Mouse (Mus musculus) forebrain, postnatal 0 days (tissue): ENCODE data around the gene Fkbp11. TPM values are rescaled to one million over a fixed set of nuclear protein-coding genes. Genes with fewer than 3 reads are reported as not detected.

Experiments used
- ATAC-seq: fragments of 200-750 bp; cut with Nextera tagmentation; 2 replicates; pipeline ENCODE4 v1.8.0; 2017; ENCODE audit warnings: mild to moderate bottlenecking, moderate library complexity
- DNase-seq: peaks from one replicate; pipeline ENCODE4 v3.0.0-alpha.2; 2015
- H3K27ac ChIP-seq: fragments of 300-500 bp; sonication (generic); 2 replicates; pipeline ENCODE4 v1.5.1; 2014; ENCODE audit warnings: low read depth, mild to moderate bottlenecking, antibody characterized with exemption, low read length, moderate library complexity, mixed read lengths
- H3K27me3 ChIP-seq: fragments of 300-500 bp; sonication (generic); 2 replicates; pipeline ENCODE4 v1.6.1; 2014; ENCODE audit warnings: mild to moderate bottlenecking, low read length, mixed read lengths; ENCODE audit not compliant: insufficient read depth
- H3K36me3 ChIP-seq: fragments of 300-500 bp; sonication (generic); 2 replicates; pipeline ENCODE4 v1.6.1; 2014; ENCODE audit warnings: mild to moderate bottlenecking, moderate library complexity; ENCODE audit not compliant: insufficient read depth
- H3K4me1 ChIP-seq: fragments of 300-500 bp; sonication (generic); 2 replicates; pipeline ENCODE4 v1.6.1; 2014; ENCODE audit warnings: antibody characterized with exemption; ENCODE audit not compliant: insufficient read depth
- H3K4me2 ChIP-seq: fragments of 300-500 bp; sonication (generic); 2 replicates; pipeline ENCODE4 v1.6.1; 2014; ENCODE audit warnings: low read depth, mild to moderate bottlenecking, moderate library complexity
- H3K4me3 ChIP-seq: fragments of 300-500 bp; sonication (generic); 2 replicates; pipeline ENCODE4 v1.5.1; 2014; ENCODE audit warnings: low read depth, low read length, mixed read lengths
- H3K9ac ChIP-seq: fragments of 300-500 bp; sonication (generic); 2 replicates; pipeline ENCODE4 v1.6.1; 2014; ENCODE audit warnings: mild to moderate bottlenecking
- H3K9me3 ChIP-seq: fragments of 300-500 bp; sonication (generic); 2 replicates; pipeline ENCODE4 v1.6.1; 2016; ENCODE audit warnings: low read length
- CTCF ChIP-seq: sonication (generic); IDR thresholded peaks from 2 replicates; pipeline ENCODE4 v1.5.1; 2016; ENCODE audit warnings: antibody characterized with exemption, control low read depth, low read depth
- WGBS: fragments of 180-500 bp; shearing (Covaris S2); extraction: QIAGEN DNeasy Blood & Tissue Kit; methylation state at CpG from one replicate; pipeline ENCODE4 v1.1.7; 2014; 5-methylcytosine and 5-hydroxymethylcytosine counted together
- polyA plus RNA-seq: library from polyadenylated mRNA; unstranded; fragments of >200 nt; fragmentation: Nextera tagmentation; extraction: Ambion mirVana; gene quantifications from 2 replicates; pipeline ENCODE4 v1.2.1, GENCODE M21; 2015
- total RNA-seq: library from RNA; depleted of rRNA; stranded (reverse); fragments of >200 nt; gene quantifications from 2 replicates; pipeline ENCODE4 v1.2.3, GENCODE M21; 2014

Fkbp11 gene
- total and polyA plus RNA-seq, 2 experiments from 2014 or later, result 0.90 to 5.2 TPM

DNA sequence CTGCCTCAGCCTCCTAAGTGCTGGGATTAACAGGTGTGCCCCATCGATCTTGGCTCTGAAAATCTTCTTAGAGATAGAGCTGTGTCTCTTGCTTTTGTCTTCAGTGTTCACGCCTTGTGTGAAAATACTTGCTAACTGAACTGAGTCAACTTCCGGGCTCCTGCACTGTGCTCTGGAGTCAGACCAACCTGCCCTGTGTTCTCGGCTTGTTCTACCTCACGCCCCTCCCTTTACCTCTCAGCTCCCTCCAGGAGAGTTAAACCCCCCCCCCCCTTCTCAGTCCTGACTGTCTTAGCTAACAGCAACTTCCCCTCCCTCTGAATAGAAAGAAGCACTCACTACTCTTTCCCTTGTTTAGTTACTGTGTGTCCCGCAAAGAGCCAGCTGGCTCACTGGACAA, 2.8 kb upstream of the Fkbp11 start:
- ATAC-seq, result no peak

DNA sequence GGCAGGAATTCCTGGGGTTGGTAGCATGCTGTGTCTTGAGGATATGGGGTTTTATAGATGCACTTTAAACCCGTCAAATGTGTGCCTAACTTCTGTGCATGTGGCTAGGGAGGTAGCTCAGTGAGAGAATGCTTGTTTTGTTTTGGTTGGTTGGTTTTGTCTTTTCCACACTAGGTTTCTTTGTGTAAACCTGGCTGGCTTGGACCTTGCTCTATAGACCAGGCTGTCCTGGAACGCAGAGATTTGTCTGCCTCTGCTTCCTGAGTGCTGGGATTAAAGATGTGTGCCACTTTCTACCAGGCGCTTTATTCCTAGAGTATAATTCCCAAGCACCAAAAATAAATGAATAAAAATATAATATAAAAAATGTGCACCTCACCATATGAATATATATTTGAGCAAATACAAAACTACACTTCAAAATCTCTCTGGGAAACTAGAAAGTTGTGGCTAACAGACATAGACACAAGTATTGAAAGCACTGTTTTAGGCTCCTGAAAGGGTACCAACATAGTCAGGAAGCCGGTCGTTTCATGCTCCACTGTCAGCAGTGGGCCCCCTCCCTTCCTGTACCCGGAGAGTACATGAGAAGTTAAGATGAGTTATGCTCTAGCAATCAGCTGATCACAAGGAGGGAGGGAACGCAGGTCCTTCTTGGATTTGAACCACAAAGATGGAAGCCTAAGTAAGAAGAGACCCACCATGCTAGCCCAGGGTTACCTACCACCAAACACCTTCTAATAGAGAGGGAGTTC, 2.0 kb upstream of the Fkbp11 start:
- 70% methylated on average over 7 of the region's 7 CpGs for WGBS
- ATAC-seq, result no peak

More for the DNA sequence above, 2.8 kb upstream of the Fkbp11 start:
- no peak overlapping the region for H3K9ac ChIP-seq
- 0 out of 2 replicates have a peak, but pooled peaks cover 9% of the 10 kb centered on the region for H3K4me1 ChIP-seq
- no peak for DNase-seq
- no peaks in the 10 kb centered on the region for H3K9me3 ChIP-seq
- no peak overlapping the region for H3K4me3 ChIP-seq
- TF ChIP-seq CTCF, result no peak
- WGBS, result 77% methylated on average over 6 of the region's 6 CpGs
- no peak overlapping the region for H3K4me2 ChIP-seq
- no peak overlapping the region for H3K27ac ChIP-seq
- H3K27me3 ChIP-seq, result 0 out of 2 replicates have a peak, but pooled peaks cover 10% of the 10 kb centered on the region
- peaks cover 6% of the 10 kb centered on the region for H3K36me3 ChIP-seq

DNA sequence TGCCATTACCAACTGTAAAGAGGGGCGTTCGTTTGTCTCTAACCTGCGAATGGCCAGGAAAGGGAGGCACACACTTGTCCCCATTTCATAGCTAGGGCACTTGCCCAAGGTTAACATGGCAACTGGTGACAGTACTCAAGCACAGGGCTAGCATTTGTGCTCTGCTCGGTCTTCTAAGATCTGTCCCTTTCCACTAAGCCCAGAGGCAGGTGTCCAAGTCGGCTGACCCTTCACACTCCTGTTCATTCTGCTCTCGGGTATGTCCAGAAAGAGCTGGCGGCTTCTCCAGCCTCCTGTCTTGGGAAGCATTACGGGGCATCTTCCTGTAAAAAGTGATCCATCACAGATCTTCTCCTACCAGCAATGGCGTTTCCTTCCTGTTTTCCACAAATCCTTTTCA, 368 bp upstream of the Fkbp11 start:
- peak overlapping the region; percentile 79 for H3K4me2 ChIP-seq
- H3K4me3 ChIP-seq, result peak overlapping the region; percentile 33; the same call in 1 of the 2 replicates
- H3K4me1 ChIP-seq, result 0 out of 2 replicates have a peak, but pooled peaks cover 9% of the 10 kb centered on the region
- H3K27me3 ChIP-seq, result 0 out of 2 replicates have a peak, but pooled peaks cover 10% of the 10 kb centered on the region
- ATAC-seq, result no peak
- H3K36me3 ChIP-seq, result no peaks in the 10 kb centered on the region
- DNase-seq, result no peak
- WGBS, result 38% methylated on average over 9 of the region's 9 CpGs
- no peak for TF ChIP-seq CTCF
- H3K9me3 ChIP-seq, result no peaks in the 10 kb centered on the region
- H3K27ac ChIP-seq, result no peak overlapping the region
- H3K9ac ChIP-seq, result peak overlapping the region; percentile 46

More for the DNA sequence above, 2.0 kb upstream of the Fkbp11 start:
- Histone ChIP-seq H3K27ac (no peak overlapping the region), H3K36me3 (peaks cover 4% of the 10 kb centered on the region; the same call in 1 of the 2 replicates), H3K4me2 (no peak overlapping the region), H3K9me3 (no peaks in the 10 kb centered on the region), H3K9ac (no peak overlapping the region), H3K27me3 (0 out of 2 replicates have a peak, but pooled peaks cover 10% of the 10 kb centered on the region), H3K4me1 (0 out of 2 replicates have a peak, but pooled peaks cover 9% of the 10 kb centered on the region), H3K4me3 (no peak overlapping the region)
- DNase-seq, result no peak
- TF ChIP-seq CTCF, result no peak

DNA sequence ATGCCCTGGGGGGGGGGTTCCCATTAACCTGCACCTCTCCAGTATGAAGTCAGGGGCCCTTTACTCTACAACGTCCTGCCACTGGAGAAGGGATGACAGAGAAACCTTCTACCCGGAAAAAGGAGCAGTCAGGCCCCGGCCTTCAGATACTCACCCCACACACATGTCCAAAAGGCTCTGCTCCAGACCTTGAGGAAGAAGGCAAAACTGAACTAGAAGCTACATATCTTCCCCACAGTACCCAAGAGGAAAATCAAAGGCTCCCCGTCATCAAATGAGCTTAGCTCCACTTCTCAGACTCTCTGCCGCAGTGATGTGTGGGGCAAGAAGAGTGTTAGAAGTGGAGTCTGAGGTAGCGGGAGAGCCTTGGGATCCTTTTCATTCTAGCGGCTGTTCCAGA, 1.3 kb downstream of the Fkbp11 start:
- Histone ChIP-seq H3K4me2 (peak overlapping the region; percentile 79), H3K27me3 (0 out of 2 replicates have a peak, but pooled peaks cover 11% of the 10 kb centered on the region), H3K36me3 (no peaks in the 10 kb centered on the region), H3K27ac (no peak overlapping the region), H3K9ac (no peak overlapping the region), H3K4me3 (0 out of 2 replicates have a peak overlapping the region, but pooled peaks have one; percentile 33), H3K9me3 (no peaks in the 10 kb centered on the region), H3K4me1 (0 out of 2 replicates have a peak, but pooled peaks cover 9% of the 10 kb centered on the region)
- no peak for TF ChIP-seq CTCF
- DNase-seq, result no peak
- 44% methylated on average over 7 of the region's 7 CpGs for WGBS
- no peak for ATAC-seq

DNA sequence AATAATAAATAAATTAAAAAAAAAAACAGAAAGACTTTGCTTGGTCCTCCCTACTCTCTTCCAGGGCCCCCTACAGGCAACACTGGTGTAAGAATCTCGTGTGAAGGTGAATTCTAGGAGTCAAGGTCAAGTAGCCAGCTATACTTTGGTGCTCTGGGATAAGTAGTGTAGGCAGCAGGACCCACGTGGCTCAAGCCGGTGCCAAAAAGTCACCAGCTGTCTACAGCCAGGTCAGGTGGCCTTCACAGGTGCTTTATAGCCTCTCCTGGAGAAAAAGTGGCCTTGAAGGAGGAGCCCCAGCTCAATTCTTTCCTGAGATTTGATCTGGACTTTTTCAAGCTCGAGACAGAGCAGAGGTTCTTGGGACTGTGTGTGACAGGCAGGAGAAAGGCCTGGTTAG, 1.9 kb downstream of the Fkbp11 start:
- Histone ChIP-seq H3K9me3 (no peaks in the 10 kb centered on the region), H3K27ac (no peak overlapping the region), H3K4me1 (0 out of 2 replicates have a peak, but pooled peaks cover 9% of the 10 kb centered on the region), H3K36me3 (no peaks in the 10 kb centered on the region), H3K9ac (no peak overlapping the region), H3K27me3 (0 out of 2 replicates have a peak, but pooled peaks cover 15% of the 10 kb centered on the region), H3K4me3 (no peak overlapping the region), H3K4me2 (no peak overlapping the region)
- no peak for TF ChIP-seq CTCF
- ATAC-seq, result no peak
- DNase-seq, result no peak
- 73% methylated on average over 4 of the region's 4 CpGs for WGBS

DNA sequence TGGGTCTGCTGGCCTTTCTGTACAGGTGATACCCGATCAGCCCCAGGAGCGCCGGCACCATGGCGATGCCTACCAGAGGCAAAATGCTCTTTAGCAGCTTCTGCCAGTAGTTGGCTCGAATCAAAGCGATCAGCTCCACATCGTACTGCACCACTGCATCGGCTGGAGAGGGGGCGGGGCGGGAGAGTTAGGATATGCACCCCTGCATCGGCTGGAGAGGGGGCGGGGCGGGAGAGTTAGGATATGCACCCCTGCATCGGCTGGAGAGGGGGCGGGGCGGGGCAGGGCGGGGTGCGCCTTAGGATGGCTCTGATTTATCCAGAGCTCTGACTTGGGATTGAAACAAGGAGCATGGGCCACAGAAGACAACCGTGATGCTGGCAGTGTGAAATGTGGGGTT, 3.6 kb downstream of the Fkbp11 start:
- H3K27me3 ChIP-seq, result 0 out of 2 replicates have a peak, but pooled peaks cover 15% of the 10 kb centered on the region
- 39% methylated on average over 19 of the region's 19 CpGs for WGBS
- H3K9ac ChIP-seq, result no peak overlapping the region
- H3K4me2 ChIP-seq, result 0 out of 2 replicates have a peak overlapping the region, but pooled peaks have one; percentile 10
- 0 out of 2 replicates have a peak, but pooled peaks cover 9% of the 10 kb centered on the region for H3K4me1 ChIP-seq
- ATAC-seq (no peak), DNase-seq (no peak)
- no peak overlapping the region for H3K4me3 ChIP-seq
- no peak overlapping the region for H3K27ac ChIP-seq
- no peaks in the 10 kb centered on the region for H3K36me3 ChIP-seq
- no peak for TF ChIP-seq CTCF
- no peaks in the 10 kb centered on the region for H3K9me3 ChIP-seq

DNA sequence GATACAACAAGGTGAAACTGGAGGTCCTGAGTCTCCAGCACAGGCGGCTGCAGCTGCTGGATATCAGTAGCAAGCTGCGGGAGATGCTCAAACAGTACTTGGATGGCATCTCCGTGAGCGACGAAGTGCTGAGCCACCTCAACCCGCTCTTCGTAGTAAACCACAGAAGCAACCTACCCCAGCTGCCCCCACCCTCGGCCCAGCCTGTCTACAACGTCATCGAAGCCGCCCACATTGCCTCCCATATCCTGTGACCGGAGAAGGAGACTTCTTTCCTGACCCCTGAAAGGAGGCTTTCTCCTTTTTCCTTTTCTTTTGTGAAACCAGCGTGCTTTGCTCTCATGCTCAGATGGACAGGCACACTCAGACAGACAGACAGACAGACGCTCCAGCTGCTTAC, 5.1 kb downstream of the Fkbp11 start:
- Histone ChIP-seq H3K27me3 (0 out of 2 replicates have a peak, but pooled peaks cover 4% of the 10 kb centered on the region), H3K9ac (no peak overlapping the region), H3K36me3 (no peaks in the 10 kb centered on the region), H3K4me1 (0 out of 2 replicates have a peak, but pooled peaks cover 9% of the 10 kb centered on the region), H3K27ac (no peak overlapping the region), H3K4me3 (no peak overlapping the region), H3K4me2 (no peak overlapping the region), H3K9me3 (no peaks in the 10 kb centered on the region)
- DNase-seq (no peak), ATAC-seq (no peak)
- no peak for TF ChIP-seq CTCF
- WGBS, result 59% methylated on average over 14 of the region's 14 CpGs
